Mouse (Mus musculus): ENCODE measurements around the gene Scyl1.

DNA sequence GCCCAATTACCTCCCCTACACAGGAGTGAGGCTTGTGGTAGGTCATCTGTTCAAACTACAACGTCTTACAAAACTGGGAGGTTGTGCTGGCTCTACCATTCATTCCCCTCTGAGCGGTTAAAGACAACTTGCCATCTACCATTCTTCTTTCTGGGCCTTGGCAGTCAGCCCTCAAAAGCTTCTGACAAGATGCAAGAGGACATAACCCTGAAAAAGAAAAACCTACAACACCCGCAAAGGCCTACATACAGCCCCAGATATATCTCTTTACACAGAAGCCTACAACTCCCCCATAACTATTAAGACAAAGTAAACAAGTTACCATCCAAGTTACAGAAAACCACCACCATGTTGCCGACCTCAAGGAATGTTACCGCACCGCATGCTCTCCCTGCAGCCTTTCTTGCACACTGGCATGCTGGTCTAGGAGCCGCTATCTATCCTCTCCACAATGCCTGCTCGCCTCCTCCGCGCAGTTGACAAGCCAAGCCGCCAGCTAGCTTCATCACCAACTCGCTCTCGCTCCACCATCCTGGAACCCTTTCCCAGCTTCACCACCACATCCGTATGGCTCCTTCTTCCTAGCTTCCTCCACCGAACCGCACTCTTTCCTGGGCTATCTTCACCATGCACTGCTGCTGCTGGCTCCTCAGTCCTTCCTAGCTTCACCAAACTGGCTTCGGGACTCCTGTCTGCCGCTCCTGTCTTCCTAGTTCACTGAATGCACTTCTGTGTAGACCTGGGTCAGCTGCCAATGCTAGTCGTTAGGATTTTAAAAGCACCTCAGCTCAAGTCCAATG lies 29.6 kb upstream of the Scyl1 start:
- peak; percentile 57; the same call in 1 of the 2 replicates for TF ChIP-seq SIN3A (IDR thresholded peaks at IDR 0.05; ENCODE audit: low read length)
- no peak for TF ChIP-seq EP300 (IDR thresholded peaks at IDR 0.05; ENCODE audit: low read depth in 1 of 2, low read length in 2 of 2)
- no peak; the same call in 1 of the 2 replicates for TF ChIP-seq CHD1 (IDR thresholded peaks at IDR 0.05; ENCODE audit: low read depth, low read length)
- TF ChIP-seq POLR2A (IDR thresholded peaks at IDR 0.05; ENCODE audit: control insufficient read depth in 1 of 2, insufficient read depth in 1 of 2, low read depth in 1 of 2, low read length in 2 of 2, poor library complexity in 1 of 2), result peak; percentile 66 to 72; a peak in 3 of 4 replicates
- 0 out of 2 replicates have a peak, but pooled peaks have one; percentile 31 for TF ChIP-seq MAZ (IDR thresholded peaks at IDR 0.05; ENCODE audit: low read depth, low read length)
- no peak for TF ChIP-seq ZKSCAN1 (IDR thresholded peaks at IDR 0.05; ENCODE audit: low read depth, low read length)
- no peak for TF ChIP-seq TBP (IDR thresholded peaks at IDR 0.05; ENCODE audit: low read depth, low read length)
- 0 out of 2 replicates have a peak, but pooled peaks have one; percentile 21 for TF ChIP-seq HCFC1 (IDR thresholded peaks at IDR 0.05; ENCODE audit: low read depth, low read length)
- TF ChIP-seq CTCF (IDR thresholded peaks at IDR 0.05 in 2 of 3, conservative IDR thresholded peaks at IDR 0.05 in 1 of 3; ENCODE audit: control insufficient read depth in 1 of 3, insufficient read depth in 1 of 3, low read depth in 2 of 3, low read length in 3 of 3, poor library complexity in 1 of 3, severe bottlenecking in 1 of 3), result no peak
- TF ChIP-seq USF2 (IDR thresholded peaks at IDR 0.05; ENCODE audit: borderline replicate concordance in 1 of 2, insufficient read depth in 1 of 2, low read depth in 1 of 2, low read length in 2 of 2), result no peak
